Mouse (Mus musculus) kidney, adult 11 months (tissue): ENCODE data around the gene Gm20721.

Source experiments
- DNase-seq: peaks from one replicate; pipeline ENCODE4 v3.0.0; 2022

The Gm20721 gene

DNA sequence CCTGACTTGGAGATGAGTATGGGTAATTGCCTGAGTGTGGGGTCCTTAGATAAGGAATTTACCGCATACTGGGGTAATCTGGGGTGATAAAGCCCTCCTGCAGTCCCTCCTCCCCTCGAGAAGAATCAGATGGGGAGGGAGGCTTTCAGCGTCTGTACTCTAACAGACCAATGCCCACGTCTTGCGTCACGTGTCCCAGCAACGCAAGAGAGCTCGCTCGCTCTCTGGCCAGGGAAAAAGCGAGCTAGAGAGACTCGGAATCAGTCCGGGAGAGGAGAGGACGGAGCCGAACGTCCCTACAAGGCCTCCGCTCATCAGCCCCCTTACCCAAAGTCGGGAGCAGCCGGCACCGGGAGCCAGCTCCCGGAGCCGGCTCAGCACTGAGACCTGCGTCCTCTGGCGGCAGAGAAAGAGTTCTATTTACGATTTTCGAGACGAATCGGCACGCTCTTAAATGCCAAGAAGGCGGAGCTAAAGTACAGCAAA, 49.4 kb downstream of the Gm20721 start:
- no peak for DNase-seq

DNA sequence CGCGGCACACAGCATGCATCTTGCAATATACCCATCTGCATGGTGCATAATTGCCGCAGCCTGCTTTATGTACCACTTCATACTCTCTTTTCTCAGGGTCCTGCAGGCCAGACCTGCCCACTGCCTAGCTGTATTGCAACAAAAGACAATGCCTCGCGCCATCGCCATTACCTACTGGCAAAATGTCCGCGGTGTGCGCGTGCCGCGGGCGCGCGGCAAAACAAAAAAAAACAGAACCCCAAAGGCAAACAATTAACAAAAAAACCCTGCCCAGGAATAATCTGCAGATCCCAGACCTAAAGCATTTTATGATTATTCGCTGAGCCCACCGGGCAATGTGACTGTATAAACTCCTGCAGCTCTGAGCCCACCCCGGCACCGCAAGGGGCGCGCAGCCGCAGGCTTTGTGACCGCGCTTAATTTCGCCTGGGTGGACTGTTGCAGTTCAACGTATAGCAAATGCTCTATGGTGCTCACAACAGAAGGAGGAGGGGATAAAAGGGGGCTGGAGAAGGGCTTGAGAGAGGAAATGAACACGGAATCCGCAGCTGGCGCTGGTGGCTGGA, 50.5 kb downstream of the Gm20721 start:
- no peak for DNase-seq

- no peak for DNase-seq
Measured at GRCm38 (mm10) chr2:174295175-174295899, 51.2 kb downstream of the Gm20721 start.

GRCm38 (mm10) chr2:174294457-174294856, 52.1 kb downstream of the Gm20721 start:
- no peak for DNase-seq

GRCm38 (mm10) chr2:174291662-174292030, 54.9 kb downstream of the Gm20721 start:
- no peak for DNase-seq

DNA sequence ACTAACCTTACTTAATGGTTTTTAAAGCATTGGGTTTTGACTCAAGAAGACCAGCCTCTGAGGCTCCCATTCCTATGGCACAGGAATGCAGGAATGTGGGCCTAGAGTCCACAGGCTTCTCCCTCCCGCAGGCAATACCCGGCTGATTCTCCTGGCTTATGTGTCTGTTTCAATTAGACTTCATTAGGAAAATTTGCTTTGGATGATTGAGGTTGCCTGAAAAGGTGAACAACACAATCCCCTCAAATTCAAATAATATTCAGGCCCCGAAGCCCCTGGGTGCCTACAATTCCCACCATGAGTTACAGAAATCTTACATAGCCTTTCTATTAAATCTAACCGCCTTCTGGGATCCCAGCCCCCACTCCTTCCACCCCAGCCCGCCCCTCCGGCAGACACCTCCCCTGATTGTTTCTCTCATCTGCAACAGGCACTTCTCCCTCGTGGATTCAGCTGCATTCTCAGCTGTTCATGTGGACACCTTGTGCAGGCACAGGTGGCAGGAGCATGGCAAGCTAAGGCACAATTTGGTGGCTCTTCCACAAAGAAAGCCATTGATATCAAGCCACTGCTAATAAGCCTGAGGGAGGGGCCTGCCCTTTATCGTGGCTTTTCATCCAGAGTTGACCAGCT, 55.4 kb downstream of the Gm20721 start:
- DNase-seq: no peak

GRCm38 (mm10) chr2:174288673-174289430, 57.7 kb downstream of the Gm20721 start:
- peak; percentile 12 for DNase-seq

DNA sequence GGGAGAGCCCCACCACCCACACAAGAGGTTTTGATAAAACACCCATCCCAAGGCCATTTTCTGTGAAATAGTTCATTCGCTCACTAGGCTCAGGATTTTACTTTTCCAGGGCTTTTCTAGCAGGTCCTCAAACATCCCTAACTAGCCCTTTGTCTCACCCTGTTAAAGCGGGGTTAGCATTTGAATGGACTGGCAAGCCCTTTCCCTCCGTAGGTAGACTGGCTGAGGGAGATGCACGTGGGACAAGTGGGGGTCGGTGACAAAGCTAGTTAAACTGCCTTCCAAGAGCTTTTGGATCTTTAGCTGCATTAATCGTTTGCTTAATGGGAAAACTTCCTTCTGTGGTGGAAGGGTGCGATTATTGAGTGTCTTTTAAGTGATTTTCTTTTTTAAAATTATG, 58.6 kb downstream of the Gm20721 start:
- no peak for DNase-seq

GRCm38 (mm10) chr2:174285921-174286470, 60.5 kb downstream of the Gm20721 start:
- DNase-seq: no peak

GRCm38 (mm10) chr2:174284807-174285457, 61.6 kb downstream of the Gm20721 start:
- no peak for DNase-seq

- DNase-seq: no peak
Measured at GRCm38 (mm10) chr2:174284011-174284410, 62.5 kb downstream of the Gm20721 start, which contains the start of gene Gnas. Gene Gnas (plus strand): TSS chr2:174284320.

DNA sequence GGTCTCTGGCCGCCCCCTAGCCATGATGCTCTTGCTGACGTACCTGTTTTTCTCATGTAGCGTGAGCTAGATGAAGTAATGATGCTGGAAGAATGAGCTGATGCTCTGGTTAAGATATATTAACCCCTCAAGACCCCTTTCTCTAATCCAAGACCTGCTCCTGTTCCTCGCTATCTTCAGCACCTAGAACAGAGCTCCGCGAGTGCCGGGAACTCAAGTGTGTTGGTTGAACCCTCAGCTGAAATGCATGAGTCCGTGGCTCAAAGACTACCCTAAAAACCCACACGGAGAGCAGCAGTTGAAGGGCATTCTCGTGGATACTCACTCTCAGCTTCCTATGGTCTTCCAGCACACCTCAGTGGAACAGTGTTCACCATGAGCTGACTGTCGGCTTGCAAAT, 63.2 kb downstream of the Gm20721 start:
- DNase-seq: no peak
